Mouse (Mus musculus): Measurements from ENCODE around the gene Dicer1. TPM values are rescaled to one million over a fixed set of nuclear protein-coding genes. Genes with fewer than 3 reads are reported as not detected.
A peak's percentile ranks its signal among the peaks of the same experiment; 100 is the strongest.

Gene Dicer1
- total RNA-seq, 2 experiments from 2014 or later: 38.4 to 41.9 TPM

GRCm38 (mm10) chr12:104677371-104677924 lies 74.3 kb downstream of the Dicer1 start:
- DNase-seq: no peak

- no peak for DNase-seq
These were observed 75.0 kb downstream of the Dicer1 start for GRCm38 (mm10) chr12:104676535-104677370.

- DNase-seq: no peak
These were observed 78.8 kb downstream of the Dicer1 start for GRCm38 (mm10) chr12:104672976-104673375.

GRCm38 (mm10) chr12:104672406-104672805 lies 79.3 kb downstream of the Dicer1 start:
- no peak for DNase-seq

GRCm38 (mm10) chr12:104667846-104668245 lies 83.9 kb downstream of the Dicer1 start:
- no peak for DNase-seq

GRCm38 (mm10) chr12:104665951-104666350 lies 85.8 kb downstream of the Dicer1 start:
- no peak for DNase-seq

- no peak for DNase-seq
These were observed 86.2 kb downstream of the Dicer1 start for GRCm38 (mm10) chr12:104665521-104665920.

GRCm38 (mm10) chr12:104656146-104656545 lies 95.6 kb downstream of the Dicer1 start:
- DNase-seq: no peak

GRCm38 (mm10) chr12:104655006-104655405 lies 96.7 kb downstream of the Dicer1 start:
- DNase-seq: no peak

GRCm38 (mm10) chr12:104652021-104652420 lies 99.7 kb downstream of the Dicer1 start:
- DNase-seq: no peak

- no peak for DNase-seq
These were observed 100.5 kb downstream of the Dicer1 start for GRCm38 (mm10) chr12:104651269-104651668.

GRCm38 (mm10) chr12:104650510-104651260 lies 101.1 kb downstream of the Dicer1 start:
- no peak for DNase-seq

GRCm38 (mm10) chr12:104648366-104648765 lies 103.4 kb downstream of the Dicer1 start:
- DNase-seq: no peak

- DNase-seq: peak; percentile 10 to 35
These were observed 109.4 kb downstream of the Dicer1 start for GRCm38 (mm10) chr12:104642337-104642736.

- no peak for DNase-seq
These were observed 110.8 kb downstream of the Dicer1 start for GRCm38 (mm10) chr12:104640934-104641333.

GRCm38 (mm10) chr12:104638156-104638555 lies 113.6 kb downstream of the Dicer1 start:
- no peak for DNase-seq

Other genes with a start within 250 kb of the Dicer1 start
- 100 to 1,000 TPM in 1 of 2 experiments, 10 to 100 TPM in 1; 91.9 to 104 TPM for gene Clmn, start 113.1 kb upstream of the Dicer1 start, total RNA-seq (2021)

All from layer of hippocampus, postnatal 36 days (tissue).